Mouse (Mus musculus): ENCODE results near the gene Met. TPM values are rescaled to one million over a fixed set of nuclear protein-coding genes. Genes with fewer than 3 reads are reported as not detected.

The Met gene
- total RNA-seq, 2 experiments from 2014 or later, result 9.0 to 15.8 TPM

DNA sequence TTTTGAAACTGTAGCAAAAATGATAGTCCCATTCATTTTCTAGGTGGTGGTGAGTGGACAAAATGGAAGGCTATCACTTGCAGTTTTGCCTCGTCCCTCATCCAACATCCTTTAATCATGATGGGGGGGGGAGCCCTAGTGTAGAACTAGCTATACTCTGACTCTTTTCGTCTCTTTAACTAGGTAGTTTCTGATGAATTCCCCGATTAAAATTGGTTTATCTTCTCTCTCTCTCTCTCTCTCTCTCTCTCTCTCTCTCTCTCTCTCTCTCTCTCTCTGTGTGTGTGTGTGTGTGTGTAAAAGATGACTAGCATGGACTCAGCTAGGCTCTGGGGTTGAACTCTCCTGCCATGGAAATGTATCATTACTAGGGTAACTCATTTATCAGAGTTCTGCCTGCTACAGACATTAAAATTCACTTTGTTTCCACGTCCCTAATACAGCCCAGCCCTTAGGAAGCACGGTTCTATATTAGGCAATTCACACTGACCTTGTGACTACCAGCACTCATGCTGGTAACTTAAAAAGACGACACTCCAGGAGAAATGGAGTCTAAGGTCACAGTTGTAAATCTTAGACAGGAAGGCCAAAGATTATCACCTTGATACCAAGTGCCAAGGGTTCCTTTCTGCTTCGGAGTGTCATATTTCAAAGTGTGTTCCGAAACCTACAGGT is 126.5 kb downstream of the Met start:
- intact Hi-C loops (cut with DNase I), result loop anchor here (2.0 to 5.0 kb wide), 3 partner anchors 128 to 483 kb away; partner anchors contain the start of gene Met
- DNase-seq, result no peak

DNA sequence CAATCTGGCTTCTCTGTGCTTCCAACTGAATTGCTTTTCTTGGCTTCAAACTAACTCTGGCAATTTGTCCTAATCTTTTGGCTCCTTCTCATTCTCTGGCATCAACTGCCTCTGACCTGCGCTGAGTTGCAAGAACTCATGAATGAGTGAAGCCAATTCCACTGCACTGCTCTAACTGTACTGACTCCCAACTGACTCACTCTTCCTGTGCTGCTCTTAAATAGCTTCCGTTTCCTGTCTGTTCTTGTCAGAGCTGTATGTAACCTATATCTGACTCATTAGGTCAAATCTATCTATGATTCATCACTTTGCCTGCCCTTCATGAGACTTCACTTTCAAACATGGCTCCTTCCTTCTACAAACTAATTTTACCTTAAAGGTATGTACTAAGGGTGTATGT is 130.4 kb downstream of the Met start:
- intact Hi-C loops (cut with DNase I), result no loop called here

DNA sequence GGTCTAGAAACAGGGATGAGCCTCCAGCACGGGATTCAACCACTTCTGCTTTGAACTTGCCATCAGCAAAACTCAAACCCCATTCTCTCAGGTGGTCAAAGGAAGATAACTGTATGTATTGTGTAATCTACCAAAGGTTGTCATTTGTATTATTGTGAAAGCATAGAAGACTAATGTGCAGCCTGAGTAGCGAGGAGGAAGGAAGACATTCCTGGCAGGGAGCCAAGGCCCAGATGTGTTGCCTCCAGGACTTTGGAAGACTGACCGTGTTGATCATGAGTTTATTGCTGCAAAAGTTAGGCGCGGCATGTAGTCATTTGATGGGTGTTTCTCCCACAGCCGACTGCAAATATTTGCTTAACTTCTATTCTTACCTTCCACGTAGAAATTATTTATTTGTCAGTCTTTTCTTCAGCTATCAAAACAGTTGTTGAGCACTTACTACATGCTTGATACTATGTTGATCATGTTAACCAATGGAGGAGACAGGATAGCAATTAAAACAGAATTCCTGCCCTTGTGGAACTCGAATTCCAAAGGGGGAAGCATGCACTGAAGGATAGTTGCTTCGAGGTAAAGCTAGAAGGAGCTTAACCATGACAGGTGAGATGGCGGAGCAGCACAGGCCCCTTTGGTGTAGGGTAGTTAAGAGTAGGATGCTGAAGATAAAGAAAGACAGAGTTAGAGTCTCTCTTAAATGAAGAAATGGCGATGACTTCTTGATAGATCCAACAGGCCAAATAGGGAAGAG is 132.3 kb downstream of the Met start:
- no peak for DNase-seq
- intact Hi-C loops (cut with DNase I), result no loop called here

More for the DNA sequence above, 130.4 kb downstream of the Met start:
- DNase-seq, result no peak

GRCm38 (mm10) chr6:17599373-17599772 is 135.8 kb downstream of the Met start:
- intact Hi-C loops (cut with DNase I), result no loop called here
- DNase-seq, result no peak

- intact Hi-C loops (cut with DNase I), result no loop called here
Measured at GRCm38 (mm10) chr6:17601526-17601925, 137.9 kb downstream of the Met start.

GRCm38 (mm10) chr6:17606915-17607314 is 143.3 kb downstream of the Met start:
- DNase-seq, result no peak
- intact Hi-C loops (cut with DNase I), result no loop called here

More at GRCm38 (mm10) chr6:17601526-17601925, 137.9 kb downstream of the Met start:
- DNase-seq, result no peak

DNA sequence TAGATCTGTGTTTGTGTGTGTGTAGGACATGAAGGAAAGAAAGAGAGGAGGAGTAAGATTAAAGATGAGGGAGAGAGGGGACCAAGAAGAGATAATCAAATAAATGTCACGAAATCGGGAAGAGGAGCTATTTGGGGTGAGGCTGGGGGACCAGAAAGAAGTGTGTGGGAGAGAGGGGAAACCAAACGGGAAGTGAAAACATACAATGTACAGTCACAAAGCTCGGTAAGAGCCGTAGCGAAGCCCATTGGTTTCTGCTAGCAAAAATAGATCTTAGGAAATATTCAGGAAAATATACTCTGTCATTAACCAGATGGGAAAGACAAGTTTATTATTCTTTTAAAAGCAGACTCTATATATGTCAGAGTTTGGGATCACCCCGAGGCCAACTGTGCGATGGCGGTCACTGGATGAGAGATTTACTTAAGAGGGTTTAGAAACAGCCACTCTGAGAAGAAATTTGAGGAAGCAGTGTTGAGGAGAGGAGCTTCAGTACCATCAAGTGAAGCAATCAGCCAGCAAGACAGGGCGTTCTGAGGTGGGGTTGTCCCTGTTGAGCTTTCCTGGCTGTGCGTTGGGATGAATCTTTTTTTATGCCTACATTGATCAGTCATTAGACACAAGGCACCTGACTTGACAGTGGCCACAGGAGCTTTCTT is 147.9 kb downstream of the Met start:
- intact Hi-C loops (cut with DNase I), result no loop called here
- no peak for DNase-seq

- no peak for DNase-seq
- intact Hi-C loops (cut with DNase I), result no loop called here
Measured at GRCm38 (mm10) chr6:17612652-17613051, 149.1 kb downstream of the Met start.

GRCm38 (mm10) chr6:17620823-17621222 is 157.2 kb downstream of the Met start:
- DNase-seq, result no peak
- intact Hi-C loops (cut with DNase I), result no loop called here

GRCm38 (mm10) chr6:17621436-17621835 is 157.8 kb downstream of the Met start:
- no peak for DNase-seq

More at GRCm38 (mm10) chr6:17621436-17621835, 157.8 kb downstream of the Met start:
- intact Hi-C loops (cut with DNase I), result no loop called here

Other genes starting within 250 kb of the Met start
- 10 to 100 TPM; 17.5 to 20.3 TPM for gene Cav2, start 182.6 kb upstream of the Met start, total RNA-seq (2021)
- gene Cav1, start 157.5 kb upstream of the Met start, total RNA-seq (2021), result 100 to 1,000 TPM; 116 to 122 TPM
- gene Capza2, start 172.4 kb downstream of the Met start, total RNA-seq (2021), result 100 to 1,000 TPM; 299 to 306 TPM
- 10 to 100 TPM in 1 of 2 experiments, 1 to 10 TPM in 1; 9.6 to 10.6 TPM for gene St7, start 229.1 kb downstream of the Met start, total RNA-seq (2021)

Measured in gastrocnemius, postnatal 36 days (tissue).